Mouse (Mus musculus) heart, embryonic 16.5 days (tissue): ENCODE data around the gene Sinhcaf. TPM values are rescaled to one million over a fixed set of nuclear protein-coding genes. Genes with fewer than 3 reads are reported as not detected.

Experiments used
- ATAC-seq: fragments of 200-750 bp; cut with Nextera tagmentation; replicated peaks from 2 replicates; pipeline ENCODE4 v1.8.0; 2017; ENCODE audit warnings: moderate number of reproducible peaks; ENCODE audit not compliant: insufficient read depth, low FRiP score; ENCODE audit errors: extremely low read depth
- H3K27ac ChIP-seq: fragments of 300-500 bp; sonication (generic); 2 replicates; pipeline ENCODE4 v1.5.1; 2014; ENCODE audit warnings: mild to moderate bottlenecking, low read length, control low read depth, moderate library complexity
- H3K27me3 ChIP-seq: fragments of 300-500 bp; sonication (generic); 2 replicates; pipeline ENCODE4 v1.6.1; 2014; ENCODE audit warnings: low read length, mixed read lengths; ENCODE audit not compliant: control insufficient read depth, insufficient read depth
- H3K36me3 ChIP-seq: fragments of 300-500 bp; sonication (generic); 2 replicates; pipeline ENCODE4 v1.6.1; 2014; ENCODE audit not compliant: control insufficient read depth, insufficient read depth
- H3K4me1 ChIP-seq: fragments of 300-500 bp; sonication (generic); 2 replicates; pipeline ENCODE4 v1.6.1; 2014; ENCODE audit warnings: low read length, mixed read lengths; ENCODE audit not compliant: control insufficient read depth, insufficient read depth
- H3K4me2 ChIP-seq: fragments of 300-500 bp; sonication (generic); 2 replicates; pipeline ENCODE4 v1.6.1; 2014; ENCODE audit warnings: low read depth, mild to moderate bottlenecking, control low read depth, low read length
- H3K4me3 ChIP-seq: fragments of 300-500 bp; sonication (generic); 2 replicates; pipeline ENCODE4 v1.5.1; 2014; ENCODE audit warnings: mild to moderate bottlenecking, control low read depth, low read length
- H3K9ac ChIP-seq: fragments of 300-500 bp; sonication (generic); 2 replicates; pipeline ENCODE4 v1.6.1; 2014; ENCODE audit warnings: low read length, control low read depth
- H3K9me3 ChIP-seq: fragments of 300-500 bp; sonication (generic); replicated peaks from 2 replicates; pipeline ENCODE4 v1.6.1; 2016; ENCODE audit warnings: low read length; ENCODE audit not compliant: control insufficient read depth
- WGBS: fragments of 180-500 bp; shearing (Covaris S2); extraction: QIAGEN DNeasy Blood & Tissue Kit; methylation state at CpG from one replicate; pipeline ENCODE4 v1.1.7; 2014; 5-methylcytosine and 5-hydroxymethylcytosine counted together
- polyA plus RNA-seq: library from polyadenylated mRNA; unstranded; fragments of >200 nt; fragmentation: Nextera tagmentation; extraction: Ambion mirVana; gene quantifications from 2 replicates; pipeline ENCODE4 v1.2.1, GENCODE M21; 2015

Sinhcaf gene
- polyA plus RNA-seq, 1 experiment from 2014 or later, result 56.3 TPM

DNA sequence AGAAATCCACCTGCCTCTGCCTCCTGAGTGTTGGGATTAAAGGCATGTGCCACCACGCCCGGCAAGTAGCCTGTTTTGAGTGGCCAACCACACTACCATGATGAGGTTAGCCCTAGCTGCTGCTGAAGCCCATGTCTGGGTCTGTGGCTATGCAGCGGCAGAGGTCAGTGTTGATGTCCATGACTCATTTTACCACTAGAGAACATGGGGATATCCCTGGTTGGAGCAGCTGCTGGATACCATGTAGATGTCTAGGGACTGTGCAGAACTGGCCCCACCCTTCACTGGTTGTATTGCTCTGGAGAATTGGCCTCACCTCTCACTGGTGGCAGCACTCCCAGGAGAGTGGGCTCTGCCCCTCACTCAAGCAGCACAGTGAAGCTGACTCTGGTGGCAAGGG lies 28.8 kb upstream of the Sinhcaf start:
- H3K4me1 ChIP-seq, result peaks cover 11% of the 10 kb centered on the region
- 89% methylated on average over 3 of the region's 3 CpGs for whole genome bisulfite sequencing
- H3K36me3 ChIP-seq, result no peaks in the 10 kb centered on the region
- H3K4me2 ChIP-seq, result no peak overlapping the region
- H3K4me3 ChIP-seq, result no peak overlapping the region
- 0 out of 2 replicates have a peak, but pooled peaks cover 4% of the 10 kb centered on the region for H3K9me3 ChIP-seq
- no peak overlapping the region for H3K9ac ChIP-seq
- H3K27me3 ChIP-seq, result no peaks in the 10 kb centered on the region
- ATAC-seq, result no peak
- no peak overlapping the region for H3K27ac ChIP-seq

DNA sequence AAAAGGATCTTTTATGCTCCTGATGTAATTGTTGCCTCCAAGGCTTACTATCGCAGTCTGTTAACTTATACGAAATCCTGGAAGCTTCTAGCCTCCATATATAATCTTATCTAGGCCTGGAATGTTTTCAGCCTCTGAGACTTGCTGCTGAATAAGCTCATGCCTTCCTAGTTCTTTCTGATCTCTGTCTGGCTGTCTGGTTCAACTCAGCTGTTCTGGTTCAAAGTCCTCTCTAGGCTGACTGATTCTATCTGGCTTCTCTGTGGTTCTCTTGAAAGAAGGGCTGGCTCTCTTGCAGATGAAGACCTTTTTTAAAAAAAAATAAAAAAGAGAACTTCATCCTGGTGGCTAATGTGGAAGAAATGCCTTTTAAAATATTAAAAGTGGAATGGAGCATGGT lies 26.6 kb upstream of the Sinhcaf start:
- no peak overlapping the region for H3K4me2 ChIP-seq
- 41% methylated on average over 2 of the region's 2 CpGs for WGBS
- 0 out of 2 replicates have a peak, but pooled peaks cover 4% of the 10 kb centered on the region for H3K9me3 ChIP-seq
- H3K4me1 ChIP-seq, result peaks cover 11% of the 10 kb centered on the region
- no peak overlapping the region for H3K27ac ChIP-seq
- ATAC-seq, result no peak
- no peaks in the 10 kb centered on the region for H3K36me3 ChIP-seq
- no peaks in the 10 kb centered on the region for H3K27me3 ChIP-seq
- no peak overlapping the region for H3K4me3 ChIP-seq
- no peak overlapping the region for H3K9ac ChIP-seq

DNA sequence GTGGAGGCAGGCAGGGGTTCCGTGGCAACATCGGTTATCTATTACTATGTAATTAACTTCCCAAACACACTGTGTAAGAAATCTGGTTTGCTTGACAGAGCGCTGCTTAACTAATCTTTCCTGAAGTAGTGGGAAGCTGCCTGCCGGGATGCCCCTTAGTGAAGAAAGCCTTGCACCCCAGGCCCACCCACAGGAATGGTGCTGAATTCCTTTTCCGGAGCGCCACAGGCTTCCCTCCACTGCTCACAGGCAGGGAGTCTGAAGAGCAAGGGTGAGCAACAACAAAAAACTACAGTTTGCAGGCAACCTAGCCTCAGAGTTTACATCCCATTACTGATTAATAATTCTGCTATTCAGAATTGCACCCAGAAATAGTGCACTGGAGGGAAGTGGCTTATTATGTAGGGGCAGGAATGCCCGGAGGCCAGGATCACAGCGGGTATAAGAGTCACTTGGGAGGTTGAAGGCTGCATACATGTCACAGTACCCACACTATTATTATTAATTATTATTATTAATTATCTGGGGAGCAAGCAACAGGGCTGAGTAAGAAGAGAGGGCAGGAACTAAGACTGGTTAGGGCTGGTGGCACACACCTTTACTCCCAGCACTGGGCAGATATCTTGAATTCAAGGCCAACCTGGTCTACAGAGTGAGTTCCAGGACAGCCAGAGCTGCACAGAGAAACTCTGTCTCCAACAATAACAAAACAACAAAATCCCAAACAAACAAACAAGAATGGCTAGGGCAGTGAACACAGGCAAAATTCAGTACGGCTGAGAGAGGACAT lies 26.0 kb upstream of the Sinhcaf start:
- 24% methylated on average over 9 of the region's 9 CpGs for WGBS
- H3K9me3 ChIP-seq, result no peaks in the 10 kb centered on the region
- H3K36me3 ChIP-seq, result no peaks in the 10 kb centered on the region
- no peak overlapping the region for H3K4me3 ChIP-seq
- H3K27me3 ChIP-seq, result no peaks in the 10 kb centered on the region
- peak overlapping the region; percentile 48 for H3K4me2 ChIP-seq
- H3K27ac ChIP-seq, result no peak overlapping the region
- ATAC-seq, result no peak
- no peak overlapping the region for H3K9ac ChIP-seq
- H3K4me1 ChIP-seq, result peaks cover 11% of the 10 kb centered on the region

DNA sequence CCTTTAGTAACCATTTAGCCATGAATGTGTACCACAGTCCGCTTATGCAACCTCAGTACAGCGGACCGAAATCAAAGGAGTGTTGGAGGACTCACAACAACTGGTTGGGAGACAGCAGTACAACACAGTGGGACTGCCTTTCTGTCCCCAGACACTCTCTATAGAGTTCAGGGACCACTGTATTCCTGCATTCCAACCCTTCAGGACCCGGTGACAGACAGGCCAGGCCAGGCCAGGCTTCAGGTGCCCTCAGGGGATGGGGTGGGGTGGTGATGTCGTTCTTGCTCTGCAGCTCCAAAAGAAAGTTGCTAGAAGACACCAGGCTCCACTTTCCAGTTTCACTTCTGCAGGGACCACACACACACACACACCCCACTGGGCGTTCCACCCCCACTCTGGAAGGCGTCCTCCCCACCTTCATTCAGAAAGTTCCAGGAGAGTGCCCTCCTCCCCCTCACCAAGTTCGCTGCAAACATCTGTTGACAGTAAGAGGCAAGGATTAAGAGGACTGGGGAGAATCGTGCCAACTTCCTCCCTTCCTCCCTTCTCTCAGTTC lies 25.2 kb upstream of the Sinhcaf start:
- H3K4me3 ChIP-seq, result no peak overlapping the region

DNA sequence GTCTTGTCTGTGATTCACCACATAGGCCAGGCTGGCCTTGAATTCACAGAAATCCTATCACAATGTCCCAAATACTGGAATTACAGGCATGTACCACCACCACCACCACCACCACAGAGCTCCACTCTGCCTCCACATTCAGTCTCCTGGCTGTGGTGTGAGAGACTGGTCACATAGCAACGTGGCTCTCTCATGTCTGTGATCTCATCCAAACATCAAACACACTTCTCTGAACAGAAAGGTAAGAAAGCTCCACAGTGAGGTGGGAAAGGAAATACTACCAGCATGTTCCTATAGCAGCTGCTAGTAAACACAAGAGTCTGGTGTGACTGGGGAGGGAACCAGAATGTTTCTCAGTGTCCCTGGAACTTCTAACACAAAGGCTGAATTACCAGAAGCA lies 15.0 kb upstream of the Sinhcaf start:
- 20% methylated on average over 1 of the region's 1 CpGs for WGBS
- H3K27ac ChIP-seq, result no peak overlapping the region
- no peaks in the 10 kb centered on the region for H3K4me1 ChIP-seq
- no peak overlapping the region for H3K4me3 ChIP-seq
- ATAC-seq, result no peak
- no peaks in the 10 kb centered on the region for H3K36me3 ChIP-seq
- no peaks in the 10 kb centered on the region for H3K9me3 ChIP-seq
- no peak overlapping the region for H3K9ac ChIP-seq
- no peak overlapping the region for H3K4me2 ChIP-seq
- H3K27me3 ChIP-seq, result no peaks in the 10 kb centered on the region

More for the DNA sequence above, 25.2 kb upstream of the Sinhcaf start:
- Histone ChIP-seq H3K27ac (no peak overlapping the region), H3K27me3 (no peaks in the 10 kb centered on the region), H3K4me1 (peaks cover 11% of the 10 kb centered on the region), H3K4me2 (peak overlapping the region; percentile 48), H3K9me3 (no peaks in the 10 kb centered on the region), H3K36me3 (no peaks in the 10 kb centered on the region), H3K9ac (no peak overlapping the region)
- WGBS, result 34% methylated on average over 9 of the region's 9 CpGs
- ATAC-seq, result no peak

DNA sequence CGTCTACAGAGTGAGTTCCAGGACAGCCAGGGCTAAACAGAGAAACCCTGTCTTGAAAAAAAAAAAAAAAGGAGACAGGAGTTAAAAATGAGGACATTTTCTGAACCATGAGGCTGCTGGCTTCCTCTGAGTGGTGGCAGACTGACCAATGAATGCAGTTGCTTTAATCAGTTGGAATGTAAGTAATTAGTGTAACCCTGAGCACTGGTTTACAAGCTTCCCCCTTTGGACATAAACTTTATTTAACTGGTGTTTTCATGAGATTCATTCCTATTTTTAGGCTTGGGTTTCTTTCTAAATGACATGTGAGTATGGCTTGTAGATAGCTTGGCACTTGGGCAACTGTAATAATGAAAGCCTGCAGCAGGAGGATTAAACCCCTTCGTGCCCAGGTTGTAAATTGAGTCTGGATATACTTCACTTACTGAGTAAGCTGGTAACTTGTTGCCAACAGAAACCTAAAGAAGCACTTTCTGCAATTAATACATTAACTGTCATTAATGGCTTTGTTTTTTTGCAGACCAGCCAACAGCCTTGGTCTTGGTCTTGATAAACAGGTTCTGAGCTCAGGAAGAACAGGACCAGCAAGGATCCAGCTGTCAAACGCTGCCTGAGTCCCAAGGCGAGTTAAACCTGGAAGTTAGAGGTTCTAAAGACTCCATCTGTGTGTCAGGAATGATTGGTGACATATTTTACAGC lies 13.4 kb upstream of the Sinhcaf start:
- ATAC-seq, result no peak
- Histone ChIP-seq H3K27ac (no peak overlapping the region), H3K4me2 (no peak overlapping the region), H3K9ac (no peak overlapping the region), H3K4me3 (no peak overlapping the region), H3K9me3 (no peaks in the 10 kb centered on the region), H3K27me3 (no peaks in the 10 kb centered on the region), H3K4me1 (no peaks in the 10 kb centered on the region), H3K36me3 (no peaks in the 10 kb centered on the region)
- 53% methylated on average over 4 of the region's 4 CpGs for WGBS

DNA sequence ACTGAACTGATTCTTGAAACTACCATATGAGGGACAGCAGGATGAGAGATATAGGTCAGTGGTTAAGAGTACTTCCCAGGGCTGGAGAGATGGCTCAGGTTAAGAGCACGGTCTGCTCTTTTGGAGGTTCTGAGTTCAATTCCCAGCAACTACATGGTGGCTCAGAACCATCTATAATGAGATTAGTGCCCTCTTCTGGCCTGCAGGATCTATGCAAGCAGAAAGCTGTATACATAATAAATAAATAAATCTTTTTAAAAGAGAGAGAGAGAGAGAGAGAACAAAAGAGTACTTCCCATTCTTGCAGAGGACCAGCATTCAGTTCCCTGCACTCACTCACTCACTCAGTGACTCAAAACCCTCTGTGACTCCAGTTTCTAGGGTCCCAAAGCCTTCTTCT lies 12.4 kb upstream of the Sinhcaf start:
- no peak overlapping the region for H3K9ac ChIP-seq
- WGBS, result 94% methylated on average over 1 of the region's 1 CpGs
- H3K36me3 ChIP-seq, result no peaks in the 10 kb centered on the region
- no peak overlapping the region for H3K27ac ChIP-seq
- no peak for ATAC-seq
- no peak overlapping the region for H3K4me3 ChIP-seq
- H3K27me3 ChIP-seq, result no peaks in the 10 kb centered on the region
- no peaks in the 10 kb centered on the region for H3K4me1 ChIP-seq
- H3K9me3 ChIP-seq, result no peaks in the 10 kb centered on the region
- no peak overlapping the region for H3K4me2 ChIP-seq

DNA sequence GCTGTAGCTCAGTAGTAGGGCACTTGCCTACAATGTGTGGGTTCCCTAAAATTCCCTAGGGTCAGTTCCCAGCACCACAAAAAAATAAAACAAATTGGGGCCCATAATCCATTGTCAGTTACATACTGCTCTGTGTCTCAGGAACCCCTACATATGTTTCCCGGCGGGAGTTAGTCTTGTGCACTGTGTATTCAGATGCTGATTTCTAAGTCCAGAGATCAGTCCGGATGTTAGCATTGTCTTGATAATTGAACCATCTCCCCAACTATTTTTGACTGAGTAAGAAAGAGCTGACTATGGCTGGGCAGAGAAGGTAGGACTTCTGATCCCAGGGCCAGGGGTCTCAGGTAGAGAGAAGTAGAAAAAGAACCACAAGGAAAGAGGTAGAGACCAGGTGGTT lies 10.8 kb upstream of the Sinhcaf start:
- no peaks in the 10 kb centered on the region for H3K27me3 ChIP-seq
- H3K4me1 ChIP-seq, result no peaks in the 10 kb centered on the region
- no peaks in the 10 kb centered on the region for H3K9me3 ChIP-seq
- H3K4me3 ChIP-seq, result no peak overlapping the region
- H3K27ac ChIP-seq, result no peak overlapping the region
- no peak overlapping the region for H3K9ac ChIP-seq
- H3K36me3 ChIP-seq, result no peaks in the 10 kb centered on the region
- WGBS, result 84% methylated on average over 3 of the region's 3 CpGs
- no peak for ATAC-seq
- no peak overlapping the region for H3K4me2 ChIP-seq
